Mouse (Mus musculus) stomach, embryonic 15.5 days (tissue): Measurements from ENCODE around the gene Dhrs7c. TPM values are rescaled to one million over a fixed set of nuclear protein-coding genes. Genes with fewer than 3 reads are reported as not detected.

ENCODE experiments used
- ATAC-seq: fragments of 200-750 bp; cut with Nextera tagmentation; 2 replicates; pipeline ENCODE4 v1.8.0; 2017; ENCODE audit warnings: low read depth, moderate number of reproducible peaks, moderate TSS enrichment; ENCODE audit not compliant: insufficient read depth, low FRiP score
- H3K27ac ChIP-seq: fragments of 300-500 bp; sonication (generic); 2 replicates; pipeline ENCODE4 v1.5.1; 2015; ENCODE audit warnings: mild to moderate bottlenecking, inconsistent platforms
- H3K27me3 ChIP-seq: fragments of 300-500 bp; sonication (generic); replicated peaks from 2 replicates; pipeline ENCODE4 v1.6.1; 2015; ENCODE audit warnings: inconsistent platforms
- H3K36me3 ChIP-seq: fragments of 300-500 bp; sonication (generic); 2 replicates; pipeline ENCODE4 v1.6.1; 2015; ENCODE audit warnings: inconsistent platforms
- H3K4me1 ChIP-seq: fragments of 300-500 bp; sonication (generic); 2 replicates; pipeline ENCODE4 v1.6.1; 2015; ENCODE audit warnings: inconsistent platforms
- H3K4me2 ChIP-seq: fragments of 300-500 bp; sonication (generic); 2 replicates; pipeline ENCODE4 v1.6.1; 2015; ENCODE audit warnings: mild to moderate bottlenecking, inconsistent platforms
- H3K4me3 ChIP-seq: fragments of 300-500 bp; sonication (generic); replicated peaks from 2 replicates; pipeline ENCODE4 v1.5.1; 2015; ENCODE audit warnings: inconsistent platforms
- H3K9ac ChIP-seq: fragments of 300-500 bp; sonication (generic); 2 replicates; pipeline ENCODE4 v1.6.1; 2015; ENCODE audit warnings: inconsistent platforms
- H3K9me3 ChIP-seq: fragments of 300-500 bp; sonication (generic); 2 replicates; pipeline ENCODE4 v1.6.1; 2016; ENCODE audit warnings: inconsistent platforms
- WGBS: fragments of 180-500 bp; shearing (Covaris S2); methylation state at CpG from one replicate; pipeline ENCODE4 v1.1.7; 2015; 5-methylcytosine and 5-hydroxymethylcytosine counted together
- polyA plus RNA-seq: library from polyadenylated mRNA; unstranded; fragments of >200 nt; fragmentation: Nextera tagmentation; extraction: Ambion mirVana; gene quantifications from 2 replicates; pipeline ENCODE4 v1.2.1, GENCODE M21; 2015

Dhrs7c gene
- polyA plus RNA-seq, 1 experiment from 2014 or later, result 0.32 TPM

GRCm38 (mm10) chr11:67853996-67854395 is 56.0 kb downstream of the Dhrs7c start:
- H3K9me3 ChIP-seq, result no peaks in the 10 kb centered on the region
- H3K27me3 ChIP-seq, result no peaks in the 10 kb centered on the region
- H3K4me2 ChIP-seq, result no peak overlapping the region
- no peaks in the 10 kb centered on the region for H3K4me1 ChIP-seq
- no peak overlapping the region for H3K9ac ChIP-seq
- H3K36me3 ChIP-seq, result no peaks in the 10 kb centered on the region
- no peak for ATAC-seq
- WGBS, result 33% methylated on average over 6 of the region's 6 CpGs
- no peak overlapping the region for H3K4me3 ChIP-seq
- no peak overlapping the region for H3K27ac ChIP-seq

GRCm38 (mm10) chr11:67855035-67855434 is 57.0 kb downstream of the Dhrs7c start:
- WGBS, result 43% methylated on average over 2 of the region's 2 CpGs
- ATAC-seq, result no peak

DNA sequence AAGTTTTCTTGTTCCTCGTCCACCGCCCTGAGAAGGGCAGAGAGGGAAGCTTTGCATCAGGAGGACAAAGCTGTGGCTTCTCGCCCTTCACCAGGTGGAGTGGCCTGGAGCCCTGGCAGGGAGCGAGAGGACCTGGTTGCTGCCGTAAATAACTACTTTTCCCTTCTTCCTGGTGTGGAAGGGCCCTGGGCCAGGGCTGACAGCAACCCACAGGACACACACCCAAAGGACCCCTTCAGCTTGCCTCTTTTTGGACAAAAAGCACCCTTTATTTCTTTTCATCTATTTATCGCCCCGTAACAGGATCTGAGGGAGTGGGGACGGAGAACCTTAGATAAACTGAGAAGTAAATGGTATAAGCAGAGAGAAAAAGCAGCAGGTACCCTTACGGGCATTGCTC is 60.5 kb downstream of the Dhrs7c start:
- Histone ChIP-seq H3K9me3 (no peaks in the 10 kb centered on the region), H3K4me2 (no peak overlapping the region), H3K27ac (no peak overlapping the region), H3K4me3 (no peak overlapping the region), H3K27me3 (no peaks in the 10 kb centered on the region), H3K9ac (no peak overlapping the region), H3K36me3 (no peaks in the 10 kb centered on the region), H3K4me1 (0 out of 2 replicates have a peak, but pooled peaks cover 2% of the 10 kb centered on the region)
- ATAC-seq, result no peak
- 80% methylated on average over 9 of the region's 9 CpGs for WGBS

More at GRCm38 (mm10) chr11:67855035-67855434, 57.0 kb downstream of the Dhrs7c start:
- Histone ChIP-seq H3K27me3 (no peaks in the 10 kb centered on the region), H3K36me3 (no peaks in the 10 kb centered on the region), H3K9ac (no peak overlapping the region), H3K27ac (no peak overlapping the region), H3K4me1 (no peaks in the 10 kb centered on the region), H3K4me2 (no peak overlapping the region), H3K9me3 (no peaks in the 10 kb centered on the region), H3K4me3 (no peak overlapping the region)

DNA sequence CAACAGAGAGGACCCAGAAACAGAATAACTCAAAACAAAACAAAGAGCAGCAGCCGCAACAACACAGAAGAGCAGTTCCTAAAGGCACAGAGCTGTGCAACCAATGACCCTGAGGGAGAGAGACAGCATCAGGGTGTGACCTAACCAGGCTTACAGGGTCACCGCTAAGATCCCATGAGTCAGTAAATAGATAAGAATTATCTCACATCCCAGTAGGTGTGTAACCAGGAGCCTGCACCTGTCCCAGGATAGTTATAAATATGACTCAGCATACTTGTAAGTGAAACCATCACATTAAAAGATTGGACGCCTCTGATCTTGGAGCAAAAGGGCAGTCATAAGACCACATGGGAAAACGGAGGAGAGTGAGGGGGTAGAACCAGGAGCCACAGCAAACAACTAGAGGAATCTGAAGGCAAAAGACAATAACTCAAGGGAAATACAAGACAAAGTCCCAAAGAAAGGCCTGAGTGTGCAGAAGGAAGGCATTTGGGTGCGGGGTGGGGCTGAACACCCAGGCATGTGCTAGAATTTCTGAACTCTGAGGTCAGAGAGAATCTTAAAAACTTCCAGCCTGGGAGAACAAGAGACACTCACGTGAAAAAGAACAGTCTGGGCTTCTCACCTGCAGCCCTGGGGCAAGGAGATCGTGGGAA is 62.9 kb downstream of the Dhrs7c start:
- WGBS, result 46% methylated on average over 7 of the region's 7 CpGs
- Histone ChIP-seq H3K27ac (no peak overlapping the region; the same call in 1 of the 2 replicates), H3K4me2 (no peak overlapping the region), H3K4me1 (0 out of 2 replicates have a peak, but pooled peaks cover 2% of the 10 kb centered on the region), H3K9ac (no peak overlapping the region), H3K9me3 (no peaks in the 10 kb centered on the region), H3K36me3 (no peaks in the 10 kb centered on the region), H3K27me3 (no peaks in the 10 kb centered on the region), H3K4me3 (no peak overlapping the region)
- ATAC-seq, result no peak

DNA sequence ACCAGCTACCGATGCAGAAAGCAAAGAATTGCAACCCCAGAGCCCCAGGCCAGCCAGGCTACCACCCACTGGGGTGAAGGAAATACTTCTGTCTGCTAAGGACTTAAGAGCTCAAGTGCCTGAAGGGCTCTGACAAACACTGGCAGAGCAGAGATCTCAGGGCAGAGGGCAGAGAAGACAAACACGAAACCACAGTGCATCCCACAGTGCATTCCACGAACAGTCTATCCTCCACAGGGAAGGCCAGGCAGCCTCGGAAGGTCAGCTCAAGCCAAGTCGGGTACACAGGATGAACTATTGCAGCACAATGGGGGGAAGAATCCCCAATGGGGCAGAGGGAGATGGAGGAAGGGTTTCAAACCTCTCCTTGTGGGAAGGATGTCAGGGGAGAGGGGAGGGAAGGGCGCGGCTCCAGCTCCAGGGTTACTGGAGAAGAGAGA is 63.4 kb downstream of the Dhrs7c start:
- Histone ChIP-seq H3K9ac (no peak overlapping the region), H3K36me3 (no peaks in the 10 kb centered on the region), H3K27me3 (no peaks in the 10 kb centered on the region), H3K4me3 (no peak overlapping the region), H3K9me3 (no peaks in the 10 kb centered on the region), H3K27ac (no peak overlapping the region; the same call in 1 of the 2 replicates), H3K4me1 (0 out of 2 replicates have a peak, but pooled peaks cover 2% of the 10 kb centered on the region), H3K4me2 (no peak overlapping the region)
- WGBS, result 8% methylated on average over 7 of the region's 7 CpGs
- ATAC-seq, result no peak

GRCm38 (mm10) chr11:67865100-67865499 is 67.1 kb downstream of the Dhrs7c start:
- H3K9me3 ChIP-seq, result no peaks in the 10 kb centered on the region
- 0 out of 2 replicates have a peak, but pooled peaks cover 2% of the 10 kb centered on the region for H3K4me1 ChIP-seq
- H3K4me3 ChIP-seq, result no peak overlapping the region
- no peak overlapping the region for H3K27ac ChIP-seq
- H3K9ac ChIP-seq, result no peak overlapping the region
- H3K27me3 ChIP-seq, result no peaks in the 10 kb centered on the region
- no peak overlapping the region for H3K4me2 ChIP-seq
- no peaks in the 10 kb centered on the region for H3K36me3 ChIP-seq
- no peak for ATAC-seq
- 63% methylated on average over 5 of the region's 5 CpGs for WGBS

Other genes starting within 250 kb of the Dhrs7c start
- gene Rcvrn, start 102.9 kb upstream of the Dhrs7c start, polyA plus RNA-seq, result 0.17 TPM in 1 of 2 replicates, not detected in the other
- 1.1 and 1.6 TPM in 2 replicates for gene Glp2r, start 27.0 kb upstream of the Dhrs7c start, polyA plus RNA-seq
- 0.23 TPM in 1 of 2 replicates, not detected in the other for gene Gsg1l2, start 23.6 kb upstream of the Dhrs7c start, polyA plus RNA-seq
- gene Usp43, start 124.0 kb downstream of the Dhrs7c start, polyA plus RNA-seq, result 3.7 and 4.8 TPM in 2 replicates
- gene Cfap52, start 167.5 kb downstream of the Dhrs7c start, polyA plus RNA-seq, result 0.86 and 1.5 TPM in 2 replicates
- 55.9 and 59.4 TPM in 2 replicates for gene Stx8, start 168.0 kb downstream of the Dhrs7c start, polyA plus RNA-seq